Mouse (Mus musculus) leukemia stem cell, adult 10-12 weeks (primary cell): ENCODE data around the gene Lcp1. TPM values are rescaled to one million over a fixed set of nuclear protein-coding genes. Genes with fewer than 3 reads are reported as not detected.

Experiments used
- polyA plus RNA-seq: library from polyadenylated mRNA; stranded (reverse); fragments of >175 nt; gene quantifications from 2 replicates; pipeline ENCODE4 v1.2.3, GENCODE M21; 2012; ENCODE audit warnings: low replicate concordance

Lcp1 gene
- polyA plus RNA-seq, result 5.7 and 15.0 TPM in 2 replicates

DNA sequence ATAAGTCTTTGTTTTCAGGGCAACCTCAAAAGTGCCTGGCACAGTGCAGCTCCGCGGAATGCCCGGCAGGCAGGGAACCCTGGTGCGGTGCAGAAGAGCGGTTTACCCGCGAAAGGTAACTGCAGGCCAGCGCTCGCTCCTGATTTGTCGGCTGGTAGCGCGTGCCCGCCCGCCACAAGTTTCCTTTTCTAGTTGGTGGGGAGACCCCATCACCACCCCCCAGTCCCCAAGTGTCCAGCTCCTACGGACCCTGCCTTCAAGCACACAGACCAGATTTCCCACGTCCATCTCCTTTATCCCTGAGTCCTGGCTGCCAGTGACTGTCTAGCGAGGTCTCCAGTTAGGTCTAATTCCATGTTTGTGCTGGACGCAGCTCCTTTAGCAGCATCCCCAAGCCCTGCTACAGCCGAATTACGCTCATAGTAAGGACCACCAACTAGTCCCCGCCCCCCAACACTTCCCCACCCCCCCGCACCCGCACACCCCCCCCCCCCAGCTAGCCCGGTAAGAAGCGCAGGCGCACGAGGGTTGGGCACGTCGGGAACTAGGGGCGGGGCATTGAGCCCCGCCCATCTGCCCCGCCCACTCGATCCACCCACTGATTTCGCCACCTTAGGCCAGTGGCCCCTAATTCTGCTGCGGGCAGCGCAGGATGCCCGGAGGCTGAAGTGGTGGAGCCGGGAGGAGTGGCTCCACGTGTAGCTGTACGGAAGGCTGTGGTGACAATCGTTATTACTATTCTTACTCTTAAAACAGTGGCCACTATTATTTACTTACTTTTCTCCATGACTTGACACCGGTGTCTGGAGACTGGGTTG, at the start of gene Lcp1, which contains the start of gene Lrrc63:
Gene Lcp1, plus strand, starts transcription at position 601 of the 818 bp plus-strand sequence.
Gene Lrrc63, minus strand, starts transcription at position 381 of the 818 bp plus-strand sequence.

DNA sequence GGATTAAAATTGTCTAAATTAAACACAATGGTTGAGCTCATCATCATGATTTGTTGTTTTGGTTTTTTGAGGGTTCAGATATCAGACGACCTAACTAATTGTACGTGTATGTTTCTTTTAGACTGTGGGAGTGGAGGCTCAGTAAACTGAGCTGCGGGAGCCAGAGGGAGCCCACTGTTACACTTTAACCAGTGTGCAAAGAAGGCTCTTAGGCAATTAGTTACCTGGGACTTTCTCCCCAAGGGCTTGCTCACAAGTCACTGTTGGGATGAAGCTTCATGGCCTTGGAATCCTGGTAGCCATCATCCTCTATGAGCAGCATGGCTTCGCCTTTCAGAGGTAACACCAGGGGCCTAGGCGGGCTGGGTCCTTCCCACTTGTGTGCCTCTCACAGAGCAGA, 111.2 kb downstream of the Lcp1 start, which contains the start of gene Cpb2:
Gene Cpb2, plus strand, starts transcription at position 201 of the 400 bp plus-strand sequence.

Other genes with a start within 250 kb of the Lcp1 start
- 8.0 and 26.8 TPM in 2 replicates for gene Lrch1, start 183.2 kb upstream of the Lcp1 start, polyA plus RNA-seq
- gene Rubcnl, start 115.1 kb upstream of the Lcp1 start, polyA plus RNA-seq, result 0.47 and 0.48 TPM in 2 replicates
- not detected in 2 replicates for gene Lrrc63, start 220 bp upstream of the Lcp1 start, polyA plus RNA-seq
- gene Cpb2, start 111.2 kb downstream of the Lcp1 start, polyA plus RNA-seq, result not detected in 2 replicates
- 13.7 and 19.8 TPM in 2 replicates for gene Zc3h13, start 153.3 kb downstream of the Lcp1 start, polyA plus RNA-seq